9 mouse cellular contexts compared by ENCODE assay signal in genomic region chr5:113736113-113736502, GRCm38 (mm10). TPM values are rescaled to one million over a fixed set of nuclear protein-coding genes. Genes with fewer than 3 reads are reported as not detected.
DNase-seq lines count a peak whose midpoint lies in the region; ATAC-seq and TF ChIP-seq lines count a peak whose summit lies in the region.
"Had no signal": no experiment of that assay in that cellular context is flagged by ENCODE, and none has a peak within 500 bp of the region (broad histone marks: within the 10 kb centered on the region; RNA-seq: fewer than 3 reads in every experiment).

No protein-coding gene starts in this region.

- peak overlapping the region; percentile 71 for H3K4me2 ChIP-seq in intestine, embryonic 15.5 days (replicated peaks)
- H3K4me2 ChIP-seq in neural tube, embryonic 12.5 days (replicated peaks), result peak overlapping the region; percentile 88

- H3K9me3 ChIP-seq in intestine, embryonic 15.5 days, result no peaks in the 10 kb centered on the region
- H3K9me3 ChIP-seq in neural tube, embryonic 12.5 days, result no peaks in the 10 kb centered on the region

- TF ChIP-seq POLR2A in cortical plate, adult 2 months (IDR thresholded peaks at IDR 0.05; ENCODE audit: extremely low read depth, insufficient read depth, low read length), result no peak

- peak overlapping the region; percentile 64 for H3K9ac ChIP-seq in intestine, embryonic 15.5 days
- H3K9ac ChIP-seq in neural tube, embryonic 12.5 days, result peak overlapping the region; percentile 63

- no peaks in the 10 kb centered on the region; the same call in none of the 2 replicates for H3K4me1 ChIP-seq in cortical plate, adult 2 months (ENCODE audit: control insufficient read depth, insufficient read depth, low read length)
- H3K4me1 ChIP-seq in intestine, embryonic 15.5 days (replicated peaks), result peaks cover 17% of the 10 kb centered on the region
- peaks cover 11% of the 10 kb centered on the region for H3K4me1 ChIP-seq in neural tube, embryonic 12.5 days

- 5% methylated on average over 10 of the region's 10 CpGs for WGBS in intestine, embryonic 15.5 days
- 8% methylated on average over 10 of the region's 10 CpGs for WGBS in neural tube, embryonic 12.5 days

- peak overlapping the region; percentile 83 for H3K4me3 ChIP-seq in layer of hippocampus, adult 2 months
- H3K4me3 ChIP-seq in cortical plate, adult 2 months (ENCODE audit: insufficient read depth, low read length), result peak overlapping the region; percentile 97
- H3K4me3 ChIP-seq in intestine, embryonic 15.5 days (replicated peaks), result peak overlapping the region; percentile 65
- H3K4me3 ChIP-seq in neural tube, embryonic 12.5 days, result peak overlapping the region; percentile 57

- no peak for DNase-seq in layer of hippocampus, adult 2 months (ENCODE audit: low spot score in 2 of 2)
- DNase-seq in layer of hippocampus, adult 8-10 months (ENCODE audit: low spot score in 2 of 2), result no peak
- no peak for DNase-seq in gastrocnemius, adult 8-10 months (ENCODE audit: low spot score in 2 of 2)
- DNase-seq in layer of hippocampus, postnatal 10 days (ENCODE audit: low spot score in 2 of 2), result no peak
- no peak for DNase-seq in spleen, postnatal 36 days (ENCODE audit: low spot score in 2 of 2)

- no peak; the same call in 1 of the 2 replicates for ATAC-seq in intestine, embryonic 15.5 days
- ATAC-seq in neural tube, embryonic 12.5 days (ENCODE audit: low FRiP score, low read depth), result peak; percentile 21; the same call in 1 of the 2 replicates

- peaks cover 18% of the 10 kb centered on the region for H3K36me3 ChIP-seq in intestine, embryonic 15.5 days
- H3K36me3 ChIP-seq in neural tube, embryonic 12.5 days, result peaks cover 35% of the 10 kb centered on the region

- TF ChIP-seq CTCF in layer of hippocampus, adult 2 months (conservative IDR thresholded peaks at IDR 0.05), result no peak
- TF ChIP-seq CTCF in cortical plate, adult 2 months (IDR thresholded peaks at IDR 0.05; ENCODE audit: extremely low read depth, insufficient read depth, low read length), result no peak

- peak overlapping the region; percentile 94 for H3K27ac ChIP-seq in layer of hippocampus, adult 2 months
- peak overlapping the region; percentile 75; the same call in 1 of the 2 replicates for H3K27ac ChIP-seq in cortical plate, adult 2 months (ENCODE audit: insufficient read depth, low read length)
- peak overlapping the region; percentile 91 for H3K27ac ChIP-seq in intestine, embryonic 15.5 days
- peak overlapping the region; percentile 85 for H3K27ac ChIP-seq in neural tube, embryonic 12.5 days

- H3K27me3 ChIP-seq in intestine, embryonic 15.5 days (replicated peaks), result no peaks in the 10 kb centered on the region
- H3K27me3 ChIP-seq in neural tube, embryonic 12.5 days (replicated peaks), result no peaks in the 10 kb centered on the region

RNA-seq across cellular contexts. Expression of gene Ficd, which starts 0.5 kb away (rescaled TPM):
- 10 to 100 TPM; 12.2 to 12.5 TPM for total RNA-seq in layer of hippocampus, adult 2 months (2021)
- total RNA-seq in layer of hippocampus, adult 8-10 months (2022), result 10 to 100 TPM; 12.0 to 13.2 (median 12.7) TPM
- polyA plus RNA-seq in cortical plate, adult 2 months (2012; rRNA removed), result 8.2 and 8.5 TPM in 2 replicates
- 5.4 and 6.2 TPM in 2 replicates for polyA plus RNA-seq in intestine, embryonic 15.5 days (2015; fragmentation: Nextera tagmentation; extraction: Ambion mirVana)
- 6.0 and 7.3 TPM in 2 replicates for polyA plus RNA-seq in neural tube, embryonic 12.5 days (2016; fragmentation: Nextera tagmentation; extraction: Ambion mirVana)
- 1 to 10 TPM; 9.6 to 9.8 (median 9.7) TPM for total RNA-seq in gastrocnemius, adult 8-10 months (2022)
- total RNA-seq in layer of hippocampus, postnatal 10 days (2021), result 1 to 10 TPM; 8.2 to 9.4 TPM

RNA-seq across cellular contexts. Expression of gene 1700069L16Rik, which starts 11.5 kb away (rescaled TPM):
- total RNA-seq in layer of hippocampus, adult 2 months (2021), result not detected
- not detected for total RNA-seq in layer of hippocampus, adult 8-10 months (2022)
- polyA plus RNA-seq in cortical plate, adult 2 months (2012; rRNA removed), result not detected in 2 replicates
- polyA plus RNA-seq in intestine, embryonic 15.5 days (2015; fragmentation: Nextera tagmentation; extraction: Ambion mirVana), result not detected in 2 replicates
- not detected in 2 replicates for polyA plus RNA-seq in neural tube, embryonic 12.5 days (2016; fragmentation: Nextera tagmentation; extraction: Ambion mirVana)
- not detected for total RNA-seq in gastrocnemius, adult 8-10 months (2022)
- not detected for total RNA-seq in layer of hippocampus, postnatal 10 days (2021)
- total RNA-seq: adrenal gland, adult 18-20 months had no signal

RNA-seq across cellular contexts. Expression of gene Sart3, which starts 36.2 kb away (rescaled TPM):
- total RNA-seq in layer of hippocampus, adult 2 months (2021), result 10 to 100 TPM; 53.5 to 54.4 TPM
- total RNA-seq in layer of hippocampus, adult 8-10 months (2022), result 10 to 100 TPM; 43.7 to 57.8 (median 48.9) TPM
- polyA plus RNA-seq in cortical plate, adult 2 months (2012; rRNA removed), result 33.2 and 39.0 TPM in 2 replicates
- 40.2 and 43.8 TPM in 2 replicates for polyA plus RNA-seq in intestine, embryonic 15.5 days (2015; fragmentation: Nextera tagmentation; extraction: Ambion mirVana)
- 66.2 and 69.1 TPM in 2 replicates for polyA plus RNA-seq in neural tube, embryonic 12.5 days (2016; fragmentation: Nextera tagmentation; extraction: Ambion mirVana)
- 1 to 10 TPM; 6.3 to 6.9 (median 6.7) TPM for total RNA-seq in gastrocnemius, adult 8-10 months (2022)
- total RNA-seq in layer of hippocampus, postnatal 10 days (2021), result 10 to 100 TPM; 36.7 to 48.2 TPM

RNA-seq across cellular contexts. Expression of gene Iscu, which starts 36.4 kb away (rescaled TPM):
- total RNA-seq in layer of hippocampus, adult 2 months (2021), result 100 to 1,000 TPM; 111 to 122 TPM
- total RNA-seq in layer of hippocampus, adult 8-10 months (2022), result 100 to 1,000 TPM; 117 to 135 (median 126) TPM
- polyA plus RNA-seq in cortical plate, adult 2 months (2012; rRNA removed), result 190 and 196 TPM in 2 replicates
- 107 and 115 TPM in 2 replicates for polyA plus RNA-seq in intestine, embryonic 15.5 days (2015; fragmentation: Nextera tagmentation; extraction: Ambion mirVana)
- 101 and 105 TPM in 2 replicates for polyA plus RNA-seq in neural tube, embryonic 12.5 days (2016; fragmentation: Nextera tagmentation; extraction: Ambion mirVana)
- total RNA-seq in gastrocnemius, adult 8-10 months (2022), result 100 to 1,000 TPM; 156 to 185 (median 175) TPM
- 10 to 100 TPM; 71.0 to 77.5 TPM for total RNA-seq in layer of hippocampus, postnatal 10 days (2021)

Comparison
In these comparisons a context has a peak if more than half of its experiments do, and no peak if none do; other contexts are left out.
1. RNA of gene Sart3, which starts 36.2 kb away (total RNA-seq): 53.5 to 54.4 TPM in layer of hippocampus, adult 2 months, 43.7 to 57.8 TPM in layer of hippocampus, adult 8-10 months and 36.7 to 48.2 TPM in layer of hippocampus, postnatal 10 days; 6.3 to 6.9 TPM in gastrocnemius, adult 8-10 months; every median in the first group is over 4 times any median in the second.
2. Peak in every context shown above with its lines, with median percentiles within 50 percentile points of each other: H3K27ac ChIP-seq and H3K4me3 ChIP-seq.